Mouse (Mus musculus) liver, embryonic 13.5 days (tissue): Measurements from ENCODE around the gene Olfr315. TPM values are rescaled to one million over a fixed set of nuclear protein-coding genes. Genes with fewer than 3 reads are reported as not detected.
"Not testable (repeated sequence)": the region's sequence is repeated elsewhere in the genome, so short reads cannot be mapped to it uniquely, and the experiment has no call there.

ENCODE experiments used
- ATAC-seq: fragments of 200-750 bp; cut with Nextera tagmentation; 2 replicates; pipeline ENCODE4 v1.8.0; 2017; ENCODE audit warnings: low read depth, mild to moderate bottlenecking, moderate number of reproducible peaks, moderate library complexity
- DNase-seq: peaks from one replicate; pipeline ENCODE4 v3.0.0; 2022
- H3K27ac ChIP-seq: fragments of 300-500 bp; sonication (generic); 2 replicates; pipeline ENCODE4 v1.5.1; 2015; ENCODE audit warnings: moderate library complexity, mild to moderate bottlenecking, inconsistent platforms
- H3K27me3 ChIP-seq: fragments of 300-500 bp; sonication (generic); 2 replicates; pipeline ENCODE4 v1.6.1; 2015; ENCODE audit warnings: mild to moderate bottlenecking, inconsistent platforms
- H3K36me3 ChIP-seq: fragments of 300-500 bp; sonication (generic); 2 replicates; pipeline ENCODE4 v1.6.1; 2015; ENCODE audit warnings: mild to moderate bottlenecking, inconsistent platforms
- H3K4me1 ChIP-seq: fragments of 300-500 bp; sonication (generic); replicated peaks from 2 replicates; pipeline ENCODE4 v1.6.1; 2015; ENCODE audit warnings: inconsistent platforms
- H3K4me2 ChIP-seq: fragments of 300-500 bp; sonication (generic); 2 replicates; pipeline ENCODE4 v1.6.1; 2015; ENCODE audit warnings: inconsistent platforms, mild to moderate bottlenecking, moderate library complexity
- H3K4me3 ChIP-seq: fragments of 300-500 bp; sonication (generic); replicated peaks from 2 replicates; pipeline ENCODE4 v1.5.1; 2015; ENCODE audit warnings: mild to moderate bottlenecking, inconsistent platforms
- H3K9ac ChIP-seq: fragments of 300-500 bp; sonication (generic); 2 replicates; pipeline ENCODE4 v1.6.1; 2015; ENCODE audit warnings: mild to moderate bottlenecking, inconsistent platforms
- H3K9me3 ChIP-seq: fragments of 300-500 bp; sonication (generic); replicated peaks from 2 replicates; pipeline ENCODE4 v1.6.1; 2016; ENCODE audit warnings: inconsistent platforms
- WGBS: fragments of 180-500 bp; shearing (Covaris S2); methylation state at CpG from one replicate; pipeline ENCODE4 v1.1.7; 2015; ENCODE audit not compliant: insufficient replicate concordance; 5-methylcytosine and 5-hydroxymethylcytosine counted together
- polyA plus RNA-seq: library from polyadenylated mRNA; unstranded; fragments of >200 nt; fragmentation: Nextera tagmentation; extraction: Ambion mirVana; gene quantifications from 2 replicates; pipeline ENCODE4 v1.2.1, GENCODE M21; 2015

Gene Olfr315
- polyA plus RNA-seq = not detected in 2 replicates

DNA sequence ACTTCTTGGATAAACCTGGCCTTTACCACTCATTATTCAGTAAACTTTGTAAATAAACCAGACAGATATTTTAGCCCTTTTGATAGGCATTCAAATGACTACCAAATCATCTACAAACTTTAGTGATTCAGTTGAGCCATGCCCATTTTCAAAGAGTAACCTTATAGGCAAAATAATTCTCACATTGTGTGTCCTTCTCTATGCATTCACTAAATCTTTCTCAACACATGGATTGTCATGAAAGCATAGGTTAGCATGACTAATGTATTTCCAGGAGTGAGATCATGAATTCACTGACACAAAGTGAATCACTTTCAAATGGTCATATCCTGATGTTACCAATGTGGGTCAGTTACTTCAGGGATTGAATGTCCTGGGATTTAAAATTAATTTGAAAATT lies at the start of gene Olfr315:
Gene Olfr315 (plus strand): TSS at position 301 of the 400 bp plus-strand sequence.
- H3K36me3 ChIP-seq = no peaks in the 10 kb centered on the region
- H3K4me3 ChIP-seq = no peak within 1 kb of the TSS
- ATAC-seq = no peak

DNA sequence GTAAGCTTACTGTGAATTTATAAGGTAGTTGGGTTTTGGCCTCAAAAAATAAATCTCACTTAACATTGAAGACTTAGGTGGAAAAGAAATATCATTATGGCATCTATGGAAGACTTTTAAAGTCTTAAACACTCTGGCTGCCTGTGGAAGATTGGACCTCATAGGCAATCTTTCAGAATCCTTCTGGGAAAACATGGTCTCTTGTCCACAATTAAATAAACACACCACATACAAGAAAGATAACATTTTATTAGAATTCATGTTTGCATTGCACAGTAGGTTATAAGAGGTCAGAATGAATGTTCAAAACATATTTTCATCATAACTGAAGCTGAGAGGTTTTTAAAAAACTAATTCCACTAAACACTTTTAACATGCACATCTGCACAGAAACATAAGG lies 49.1 kb upstream of the Olfr315 start, which contains the start of gene Olfr318:
Gene Olfr318 (minus strand): TSS at position 101 of the 400 bp plus-strand sequence.
- no peaks in the 10 kb centered on the region for H3K9me3 ChIP-seq
- no peaks in the 10 kb centered on the region for H3K27me3 ChIP-seq
- DNase-seq (no peak), ATAC-seq (no peak)
- H3K27ac ChIP-seq = no peak within 1 kb of the TSS
- no peak within 1 kb of the TSS for H3K4me3 ChIP-seq
- no peaks in the 10 kb centered on the region for H3K36me3 ChIP-seq
- H3K4me2 ChIP-seq = no peak within 1 kb of the TSS
- no peaks in the 10 kb centered on the region for H3K4me1 ChIP-seq
- H3K9ac ChIP-seq = no peak within 1 kb of the TSS

More for the DNA sequence above, at the start of gene Olfr315:
- DNase-seq = no peak
- no peak within 1 kb of the TSS for H3K4me2 ChIP-seq
- no peak within 1 kb of the TSS for H3K9ac ChIP-seq
- H3K9me3 ChIP-seq = no peaks in the 10 kb centered on the region
- no peak within 1 kb of the TSS for H3K27ac ChIP-seq
- H3K4me1 ChIP-seq = no peaks in the 10 kb centered on the region
- H3K27me3 ChIP-seq = no peaks in the 10 kb centered on the region

DNA sequence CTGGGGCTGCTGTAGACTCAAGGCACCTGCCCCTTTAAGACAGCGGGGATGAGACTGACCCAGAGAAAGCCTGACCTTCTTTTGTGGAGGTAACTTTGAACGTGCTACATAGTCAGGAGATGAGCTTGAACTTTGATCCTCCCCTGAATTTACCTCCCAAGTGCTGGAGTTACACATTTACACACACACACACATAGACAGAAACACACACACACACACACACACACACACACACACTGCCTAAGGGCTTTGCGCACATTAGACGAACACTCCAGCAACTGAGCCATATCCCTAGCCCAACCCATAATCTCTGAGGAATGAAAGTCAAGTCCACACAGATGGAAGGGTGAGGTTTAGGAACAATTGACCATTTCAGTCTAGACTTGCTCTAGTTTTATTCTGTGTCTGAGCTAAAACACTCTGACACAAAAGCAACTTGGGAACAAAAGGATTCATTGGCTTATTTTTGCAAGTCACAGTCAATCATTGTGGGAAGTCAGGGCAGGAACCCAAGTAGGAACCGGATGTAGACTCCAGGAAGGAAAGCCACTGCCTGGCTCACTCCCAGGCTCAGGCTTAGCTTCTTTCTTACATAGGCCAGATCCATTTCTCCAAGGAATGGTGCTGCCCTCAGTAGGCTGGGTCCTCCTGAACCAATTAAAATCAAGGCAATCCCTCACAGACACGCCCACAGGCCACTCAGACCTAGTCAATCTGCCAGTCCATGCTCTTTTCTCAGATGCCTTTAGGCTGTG lies 44.9 kb upstream of the Olfr315 start:
- H3K9me3 ChIP-seq, H3K27ac ChIP-seq, H3K27me3 ChIP-seq, DNase-seq, H3K4me1 ChIP-seq, H3K36me3 ChIP-seq, H3K4me2 ChIP-seq, ATAC-seq, H3K4me3 ChIP-seq, H3K9ac ChIP-seq: not testable (repeated sequence)
- 64% methylated on average over 6 of the region's 6 CpGs for WGBS

DNA sequence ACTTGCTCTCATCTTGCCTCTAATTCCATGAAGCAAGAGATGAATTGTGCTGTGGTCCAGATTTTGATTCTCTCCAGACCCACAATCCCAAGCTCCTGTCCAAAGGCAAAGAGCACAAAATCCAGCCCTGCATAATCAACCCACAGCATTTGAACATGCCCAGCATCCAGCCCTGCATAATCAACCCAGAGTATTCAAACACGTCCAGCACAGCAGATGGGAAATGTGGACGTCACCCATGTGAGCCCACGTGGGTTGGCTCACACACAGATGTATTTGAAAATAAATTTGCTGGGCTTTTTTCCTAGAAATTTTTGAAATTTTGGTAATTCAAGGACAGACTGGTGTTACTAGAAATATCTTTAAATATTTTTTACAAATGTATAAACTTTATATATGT lies 39.6 kb upstream of the Olfr315 start:
- WGBS = 51% methylated on average over 3 of the region's 3 CpGs
- H3K9me3 ChIP-seq = no peaks in the 10 kb centered on the region
- no peak for DNase-seq

DNA sequence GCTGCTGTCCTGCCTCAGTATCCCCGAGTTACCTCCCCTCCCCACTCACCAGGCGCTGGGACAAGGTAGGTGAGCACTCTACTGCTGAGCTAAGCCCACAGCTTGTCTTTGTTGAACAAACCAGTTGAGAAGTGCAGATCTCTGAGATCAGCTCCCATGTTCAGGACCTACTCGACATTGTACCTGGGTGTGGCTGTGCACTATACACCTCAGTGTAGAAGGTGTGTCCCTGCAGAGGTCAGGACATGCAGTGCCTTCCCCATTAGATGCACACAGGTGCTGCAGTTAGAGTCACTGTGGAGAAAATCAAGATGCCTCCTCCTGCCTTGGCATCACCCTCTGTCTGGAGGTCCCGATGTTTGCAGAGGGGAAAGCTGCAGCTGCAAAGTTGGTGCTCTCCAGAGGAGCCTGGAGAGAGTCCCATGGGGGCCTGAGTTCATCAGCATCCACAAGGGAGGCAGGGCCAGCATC lies 34.2 kb upstream of the Olfr315 start, which contains the start of gene Olfr317:
Gene Olfr317 (minus strand): TSS at position 421 of the 471 bp plus-strand sequence.
- H3K4me2 ChIP-seq = no peak within 1 kb of the TSS
- no peaks in the 10 kb centered on the region for H3K36me3 ChIP-seq
- H3K9me3 ChIP-seq = no peaks in the 10 kb centered on the region
- no peak for ATAC-seq
- H3K9ac ChIP-seq = no peak within 1 kb of the TSS
- WGBS = 58% methylated on average over 4 of the region's 4 CpGs
- no peaks in the 10 kb centered on the region for H3K4me1 ChIP-seq
- DNase-seq = no peak
- no peak within 1 kb of the TSS for H3K4me3 ChIP-seq
- H3K27me3 ChIP-seq = no peaks in the 10 kb centered on the region
- no peak within 1 kb of the TSS for H3K27ac ChIP-seq

More for the DNA sequence above, 39.6 kb upstream of the Olfr315 start:
- H3K4me3 ChIP-seq = no peak overlapping the region
- no peak overlapping the region for H3K4me2 ChIP-seq
- no peak overlapping the region for H3K27ac ChIP-seq
- H3K36me3 ChIP-seq = no peaks in the 10 kb centered on the region
- no peaks in the 10 kb centered on the region for H3K27me3 ChIP-seq
- no peak for ATAC-seq
- H3K9ac ChIP-seq = no peak overlapping the region
- no peaks in the 10 kb centered on the region for H3K4me1 ChIP-seq

DNA sequence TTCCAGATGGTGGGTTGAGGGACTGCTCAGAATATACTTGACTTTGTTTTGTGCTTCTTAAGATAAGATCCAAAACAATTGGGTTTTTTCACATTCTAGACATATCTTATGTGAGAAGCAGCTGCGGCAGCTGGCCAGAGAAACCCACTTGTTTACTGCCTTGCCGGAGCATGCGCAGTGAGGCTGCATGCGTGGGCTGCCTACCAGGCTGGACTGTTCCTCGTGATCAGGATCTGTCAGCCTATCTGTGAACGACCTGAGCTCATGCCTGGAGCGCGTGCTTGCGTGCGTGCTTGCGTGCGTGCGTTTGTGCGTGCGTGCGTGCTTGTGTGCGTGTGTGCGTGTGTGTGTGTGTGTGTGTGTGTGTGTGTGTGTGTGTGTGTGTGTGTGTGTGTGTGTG lies 21.9 kb upstream of the Olfr315 start:
- not testable (repeated sequence) for ATAC-seq, H3K36me3 ChIP-seq, H3K27me3 ChIP-seq, H3K4me3 ChIP-seq, DNase-seq, H3K9ac ChIP-seq, H3K4me2 ChIP-seq, H3K27ac ChIP-seq, H3K4me1 ChIP-seq, H3K9me3 ChIP-seq
- 77% methylated on average over 18 of the region's 18 CpGs for WGBS

DNA sequence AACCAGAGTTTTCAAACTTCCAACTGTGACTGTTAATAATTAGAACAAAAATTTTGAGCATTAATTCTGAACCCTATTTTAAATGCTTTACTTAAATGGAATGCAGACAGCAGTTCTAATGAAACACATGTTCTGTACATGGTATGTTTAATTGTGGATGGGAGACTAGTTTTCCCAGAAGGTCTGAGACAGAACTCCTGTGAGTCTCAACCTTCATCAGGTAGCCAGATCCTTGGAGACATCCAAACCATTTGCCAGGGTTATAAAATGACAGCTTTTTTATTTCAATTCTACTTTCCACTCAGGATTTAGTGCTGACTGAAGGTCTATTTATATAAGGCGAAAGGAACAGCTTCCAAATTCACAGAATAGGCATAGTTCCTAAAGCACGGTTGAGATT lies 20.6 kb upstream of the Olfr315 start, which contains the start of gene Olfr316:
Gene Olfr316 (plus strand): TSS at position 301 of the 400 bp plus-strand sequence.
- 72% methylated on average over 2 of the region's 2 CpGs for WGBS
- ATAC-seq = no peak
- H3K36me3 ChIP-seq = no peaks in the 10 kb centered on the region

DNA sequence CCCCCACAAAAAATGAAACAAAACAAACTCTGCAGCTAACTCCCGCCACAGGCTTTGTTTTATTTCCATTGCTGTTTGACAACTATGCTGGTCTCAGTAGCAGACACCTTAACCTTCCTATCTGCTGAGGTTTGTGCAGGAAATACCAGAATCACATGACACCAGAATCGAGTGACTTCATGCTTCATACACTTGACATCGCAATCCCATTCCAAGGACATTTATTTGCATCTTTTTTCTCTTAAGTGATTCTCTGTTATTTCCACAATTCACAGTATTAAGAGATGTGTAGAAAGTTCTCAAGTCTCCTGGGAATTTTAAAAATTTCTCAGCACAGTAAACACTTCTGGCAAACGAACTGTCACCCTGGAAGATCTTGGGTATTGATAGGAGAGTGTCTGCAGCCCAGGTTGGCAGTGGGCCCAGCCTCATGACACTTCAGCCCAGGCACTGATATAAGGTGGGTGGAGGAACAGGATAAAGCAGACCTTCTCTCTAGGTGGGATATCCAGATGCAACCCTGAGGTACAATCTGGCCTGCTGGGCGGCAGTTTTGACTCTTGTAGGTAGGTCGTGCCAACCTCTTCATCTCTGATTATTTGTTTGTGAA lies 9.6 kb downstream of the Olfr315 start, which contains the start of gene Olfr314:
Gene Olfr314 (plus strand): TSS at position 473 of the 610 bp plus-strand sequence.
- no peaks in the 10 kb centered on the region for H3K9me3 ChIP-seq
- 55% methylated on average over 6 of the region's 6 CpGs for WGBS

More for the DNA sequence above, 20.6 kb upstream of the Olfr315 start, which contains the start of gene Olfr316:
- DNase-seq = no peak
- no peak within 1 kb of the TSS for H3K4me3 ChIP-seq
- no peaks in the 10 kb centered on the region for H3K9me3 ChIP-seq
- H3K9ac ChIP-seq = no peak within 1 kb of the TSS
- H3K27me3 ChIP-seq = no peaks in the 10 kb centered on the region
- H3K27ac ChIP-seq = no peak within 1 kb of the TSS
- H3K4me2 ChIP-seq = no peak within 1 kb of the TSS
- no peaks in the 10 kb centered on the region for H3K4me1 ChIP-seq

DNA sequence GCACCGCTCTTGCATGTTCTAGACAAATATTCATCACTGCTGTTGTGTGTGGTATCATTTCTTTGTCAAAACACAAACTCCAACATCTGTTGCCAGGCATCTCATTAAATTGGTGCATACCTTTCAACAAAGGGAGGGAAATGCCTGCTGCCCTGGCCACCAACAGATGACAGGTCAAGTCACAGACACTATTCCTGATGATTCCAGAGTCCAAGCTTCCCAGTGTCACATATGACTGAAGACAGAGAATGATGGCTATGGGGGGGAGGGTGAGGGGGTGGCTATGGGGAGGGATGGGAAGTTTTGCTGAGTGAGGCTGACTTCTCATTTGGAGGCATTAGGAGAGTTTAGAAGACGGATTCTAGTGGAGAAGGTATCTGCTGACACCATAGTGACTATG lies 11.2 kb downstream of the Olfr315 start:
- Histone ChIP-seq H3K27ac (no peak overlapping the region), H3K9ac (no peak overlapping the region), H3K36me3 (no peaks in the 10 kb centered on the region), H3K4me2 (no peak overlapping the region), H3K4me3 (no peak overlapping the region), H3K27me3 (no peaks in the 10 kb centered on the region), H3K4me1 (no peaks in the 10 kb centered on the region), H3K9me3 (no peaks in the 10 kb centered on the region)
- WGBS = 63% methylated on average over 2 of the region's 2 CpGs
- ATAC-seq (no peak), DNase-seq (no peak)

More for the DNA sequence above, 9.6 kb downstream of the Olfr315 start, which contains the start of gene Olfr314:
- Histone ChIP-seq H3K27me3 (no peaks in the 10 kb centered on the region), H3K9ac (no peak within 1 kb of the TSS), H3K4me1 (no peaks in the 10 kb centered on the region), H3K27ac (no peak within 1 kb of the TSS), H3K4me2 (no peak within 1 kb of the TSS), H3K36me3 (no peaks in the 10 kb centered on the region), H3K4me3 (no peak within 1 kb of the TSS)
- no peak for DNase-seq
- ATAC-seq = no peak

DNA sequence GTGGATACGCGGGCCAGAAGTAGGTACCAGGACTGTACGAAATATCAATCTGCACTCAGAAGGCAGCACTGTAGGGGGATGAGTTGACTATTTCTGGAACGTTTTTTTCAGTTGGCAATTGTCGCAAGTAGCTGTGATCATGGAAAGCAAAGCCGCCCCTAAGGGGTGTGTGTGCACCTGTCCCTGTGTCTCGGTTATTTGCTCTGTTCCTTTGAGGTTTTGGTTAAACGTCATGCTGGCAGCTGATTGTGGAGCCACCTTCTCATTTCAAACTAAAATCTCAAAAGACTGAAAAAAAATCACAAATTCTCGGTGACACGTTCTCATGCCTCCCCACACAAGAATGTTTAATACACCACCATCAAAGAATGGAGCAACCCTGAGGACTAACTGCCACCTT lies 14.7 kb downstream of the Olfr315 start:
- Histone ChIP-seq H3K36me3 (no peaks in the 10 kb centered on the region), H3K4me2 (no peak overlapping the region), H3K4me1 (no peaks in the 10 kb centered on the region), H3K9ac (no peak overlapping the region), H3K9me3 (no peaks in the 10 kb centered on the region), H3K27me3 (no peaks in the 10 kb centered on the region), H3K27ac (no peak overlapping the region), H3K4me3 (no peak overlapping the region)
- 74% methylated on average over 10 of the region's 10 CpGs for WGBS
- DNase-seq = no peak
- no peak for ATAC-seq

DNA sequence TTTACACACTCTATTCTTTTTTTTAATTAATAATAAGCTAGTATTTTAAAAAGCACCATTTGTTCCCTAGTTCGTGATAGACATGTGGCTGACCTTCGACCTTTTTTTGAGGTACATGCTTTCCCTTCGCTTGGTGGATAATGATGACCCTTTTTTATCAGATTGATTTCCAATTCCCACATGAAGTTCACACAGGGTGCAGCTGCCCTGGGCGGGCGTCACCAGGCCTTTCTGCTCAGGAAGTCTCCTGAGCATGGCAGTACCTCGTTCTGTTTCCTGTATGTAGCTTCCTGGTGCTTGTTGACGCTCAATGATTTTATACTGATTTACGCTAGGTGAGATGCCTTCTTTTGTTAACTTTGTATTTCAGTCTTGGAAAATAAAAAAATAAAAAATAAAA lies 15.4 kb downstream of the Olfr315 start:
- Histone ChIP-seq H3K4me2 (no peak overlapping the region), H3K27ac (no peak overlapping the region), H3K4me1 (no peaks in the 10 kb centered on the region), H3K36me3 (no peaks in the 10 kb centered on the region), H3K4me3 (no peak overlapping the region), H3K9me3 (no peaks in the 10 kb centered on the region), H3K9ac (no peak overlapping the region), H3K27me3 (no peaks in the 10 kb centered on the region)
- 61% methylated on average over 8 of the region's 8 CpGs for WGBS
- DNase-seq = no peak
- ATAC-seq = no peak
